Mouse (Mus musculus) limb, embryonic 11.5 days (tissue): ENCODE results near the gene BC051142. TPM values are rescaled to one million over a fixed set of nuclear protein-coding genes. Genes with fewer than 3 reads are reported as not detected.

ENCODE experiments used
- ATAC-seq: fragments of 200-750 bp; cut with Nextera tagmentation; 2 replicates; pipeline ENCODE4 v1.8.0; 2017; ENCODE audit warnings: low read depth; ENCODE audit not compliant: insufficient number of reproducible peaks, low FRiP score, low TSS enrichment
- DNase-seq: peaks from one replicate; pipeline ENCODE4 v3.0.0-alpha.2; 2015; ENCODE audit warnings: low spot score
- H3K27ac ChIP-seq: fragments of 300-500 bp; sonication (generic); replicated peaks from 2 replicates; pipeline ENCODE4 v1.5.1; 2014; ENCODE audit warnings: low read depth, mild to moderate bottlenecking, low read length
- H3K27me3 ChIP-seq: fragments of 300-500 bp; sonication (generic); 2 replicates; pipeline ENCODE4 v1.6.1; 2014; ENCODE audit warnings: mild to moderate bottlenecking, low read length, mixed read lengths; ENCODE audit not compliant: control insufficient read depth, insufficient read depth
- H3K36me3 ChIP-seq: fragments of 300-500 bp; sonication (generic); 2 replicates; pipeline ENCODE4 v1.6.1; 2014; ENCODE audit warnings: mild to moderate bottlenecking, low read length, moderate library complexity, mixed read lengths; ENCODE audit not compliant: control insufficient read depth, insufficient read depth
- H3K4me1 ChIP-seq: fragments of 300-500 bp; sonication (generic); 2 replicates; pipeline ENCODE4 v1.6.1; 2014; ENCODE audit warnings: low read length, mixed read lengths; ENCODE audit not compliant: control insufficient read depth, insufficient read depth
- H3K4me2 ChIP-seq: fragments of 300-500 bp; sonication (generic); 2 replicates; pipeline ENCODE4 v1.6.1; 2014; ENCODE audit warnings: low read depth, mild to moderate bottlenecking, moderate library complexity; ENCODE audit not compliant: severe bottlenecking
- H3K4me3 ChIP-seq: fragments of 300-500 bp; sonication (generic); 2 replicates; pipeline ENCODE4 v1.5.1; 2014; ENCODE audit warnings: low read depth, low read length
- H3K9ac ChIP-seq: fragments of 300-500 bp; sonication (generic); 2 replicates; pipeline ENCODE4 v1.6.1; 2014; ENCODE audit warnings: mild to moderate bottlenecking, low read length
- H3K9me3 ChIP-seq: fragments of 300-500 bp; sonication (generic); 2 replicates; pipeline ENCODE4 v1.6.1; 2016; ENCODE audit warnings: low read length; ENCODE audit not compliant: control insufficient read depth
- WGBS: fragments of 180-500 bp; shearing (Covaris S2); extraction: QIAGEN DNeasy Blood & Tissue Kit; methylation state at CpG from one replicate; pipeline ENCODE4 v1.1.7; 2014; 5-methylcytosine and 5-hydroxymethylcytosine counted together
- polyA plus RNA-seq: library from polyadenylated mRNA; unstranded; fragments of >200 nt; fragmentation: Nextera tagmentation; extraction: Ambion mirVana; gene quantifications from 2 replicates; pipeline ENCODE4 v1.2.1, GENCODE M21; 2014

BC051142 gene
- polyA plus RNA-seq, 1 experiment from 2014 or later: 0.73 TPM

GRCm38 (mm10) chr17:34427597-34427996 lies 29.0 kb downstream of the BC051142 start:
- H3K27ac ChIP-seq: no peak overlapping the region
- no peak overlapping the region for H3K4me3 ChIP-seq
- H3K9ac ChIP-seq: no peak overlapping the region
- no peak for DNase-seq
- no peak overlapping the region for H3K4me2 ChIP-seq
- no peak for ATAC-seq
- no peaks in the 10 kb centered on the region for H3K9me3 ChIP-seq
- no peaks in the 10 kb centered on the region for H3K27me3 ChIP-seq
- H3K4me1 ChIP-seq: no peaks in the 10 kb centered on the region
- no peaks in the 10 kb centered on the region for H3K36me3 ChIP-seq

- H3K27me3 ChIP-seq: no peaks in the 10 kb centered on the region
- no peaks in the 10 kb centered on the region for H3K9me3 ChIP-seq
- H3K9ac ChIP-seq: no peak overlapping the region
- no peaks in the 10 kb centered on the region for H3K36me3 ChIP-seq
- WGBS: 61% methylated on average over 4 of the region's 4 CpGs
- H3K4me2 ChIP-seq: no peak overlapping the region
- ATAC-seq (no peak), DNase-seq (no peak)
- no peak overlapping the region for H3K27ac ChIP-seq
- H3K4me1 ChIP-seq: no peaks in the 10 kb centered on the region
- H3K4me3 ChIP-seq: no peak overlapping the region
Observed at GRCm38 (mm10) chr17:34437120-34437519, 38.5 kb downstream of the BC051142 start.

GRCm38 (mm10) chr17:34437606-34438005 lies 39.0 kb downstream of the BC051142 start:
- 62% methylated on average over 7 of the region's 7 CpGs for WGBS
- no peak for DNase-seq
- H3K9ac ChIP-seq: no peak overlapping the region
- no peak overlapping the region for H3K4me3 ChIP-seq
- no peak for ATAC-seq
- no peaks in the 10 kb centered on the region for H3K9me3 ChIP-seq
- H3K4me2 ChIP-seq: no peak overlapping the region
- H3K27ac ChIP-seq: no peak overlapping the region
- H3K4me1 ChIP-seq: no peaks in the 10 kb centered on the region
- H3K27me3 ChIP-seq: no peaks in the 10 kb centered on the region
- no peaks in the 10 kb centered on the region for H3K36me3 ChIP-seq

GRCm38 (mm10) chr17:34438588-34438987 lies 40.0 kb downstream of the BC051142 start:
- no peaks in the 10 kb centered on the region for H3K9me3 ChIP-seq
- 59% methylated on average over 1 of the region's 1 CpGs for WGBS
- no peak for ATAC-seq
- H3K4me3 ChIP-seq: no peak overlapping the region
- no peaks in the 10 kb centered on the region for H3K4me1 ChIP-seq
- H3K27me3 ChIP-seq: no peaks in the 10 kb centered on the region
- DNase-seq: no peak
- no peaks in the 10 kb centered on the region for H3K36me3 ChIP-seq
- no peak overlapping the region for H3K27ac ChIP-seq
- no peak overlapping the region for H3K4me2 ChIP-seq
- no peak overlapping the region for H3K9ac ChIP-seq

GRCm38 (mm10) chr17:34439795-34440194 lies 41.2 kb downstream of the BC051142 start:
- Histone ChIP-seq H3K4me1 (no peaks in the 10 kb centered on the region), H3K27me3 (no peaks in the 10 kb centered on the region), H3K36me3 (no peaks in the 10 kb centered on the region), H3K9ac (no peak overlapping the region), H3K4me3 (no peak overlapping the region), H3K9me3 (no peaks in the 10 kb centered on the region), H3K27ac (no peak overlapping the region), H3K4me2 (no peak overlapping the region)
- 55% methylated on average over 3 of the region's 3 CpGs for WGBS
- DNase-seq (no peak), ATAC-seq (no peak)

- no peak for DNase-seq
- no peaks in the 10 kb centered on the region for H3K36me3 ChIP-seq
- 89% methylated on average over 7 of the region's 7 CpGs for WGBS
Observed at GRCm38 (mm10) chr17:34441990-34442389, 43.4 kb downstream of the BC051142 start.

GRCm38 (mm10) chr17:34448473-34449041 lies 49.9 kb downstream of the BC051142 start:
- Histone ChIP-seq H3K4me1 (no peaks in the 10 kb centered on the region), H3K4me3 (no peak overlapping the region), H3K36me3 (no peaks in the 10 kb centered on the region), H3K9me3 (no peaks in the 10 kb centered on the region), H3K4me2 (no peak overlapping the region), H3K9ac (no peak overlapping the region), H3K27me3 (no peaks in the 10 kb centered on the region), H3K27ac (no peak overlapping the region)
- ATAC-seq: no peak
- whole genome bisulfite sequencing: 55% methylated on average over 6 of the region's 6 CpGs
- no peak for DNase-seq

More at GRCm38 (mm10) chr17:34441990-34442389, 43.4 kb downstream of the BC051142 start:
- Histone ChIP-seq H3K9ac (no peak overlapping the region), H3K27me3 (no peaks in the 10 kb centered on the region), H3K27ac (no peak overlapping the region), H3K4me1 (no peaks in the 10 kb centered on the region), H3K4me3 (no peak overlapping the region), H3K9me3 (no peaks in the 10 kb centered on the region), H3K4me2 (no peak overlapping the region)
- ATAC-seq: no peak

- 79% methylated on average over 4 of the region's 4 CpGs for WGBS
- H3K4me3 ChIP-seq: no peak overlapping the region
- H3K4me2 ChIP-seq: no peak overlapping the region
- DNase-seq: no peak
- no peaks in the 10 kb centered on the region for H3K4me1 ChIP-seq
- no peaks in the 10 kb centered on the region for H3K27me3 ChIP-seq
- H3K9ac ChIP-seq: no peak overlapping the region
- no peaks in the 10 kb centered on the region for H3K36me3 ChIP-seq
- ATAC-seq: no peak
- no peaks in the 10 kb centered on the region for H3K9me3 ChIP-seq
- no peak overlapping the region for H3K27ac ChIP-seq
Observed at GRCm38 (mm10) chr17:34457668-34458067, 59.0 kb downstream of the BC051142 start.

- 91% methylated on average over 3 of the region's 3 CpGs for WGBS
- H3K36me3 ChIP-seq: no peaks in the 10 kb centered on the region
- no peak for DNase-seq
- ATAC-seq: no peak
- H3K4me2 ChIP-seq: no peak overlapping the region
- H3K4me3 ChIP-seq: no peak overlapping the region
- H3K9me3 ChIP-seq: no peaks in the 10 kb centered on the region
- H3K9ac ChIP-seq: no peak overlapping the region
- H3K4me1 ChIP-seq: no peaks in the 10 kb centered on the region
- no peaks in the 10 kb centered on the region for H3K27me3 ChIP-seq
- no peak overlapping the region for H3K27ac ChIP-seq
Observed at GRCm38 (mm10) chr17:34459255-34459654, 60.6 kb downstream of the BC051142 start.
